Mouse (Mus musculus): Measurements from ENCODE around the gene 1300017J02Rik. TPM values are rescaled to one million over a fixed set of nuclear protein-coding genes. Genes with fewer than 3 reads are reported as not detected.

The 1300017J02Rik gene
- polyA plus RNA-seq, 1 experiment = 67.0 TPM

GRCm38 (mm10) chr9:103287840-103288488 lies 16.9 kb downstream of the 1300017J02Rik start:
- no peaks in the 10 kb centered on the region; the same call in 1 of the 2 replicates for H3K4me1 ChIP-seq (ENCODE audit: control insufficient read depth, insufficient read depth, low read length)
- H3K27ac ChIP-seq (ENCODE audit: control insufficient read depth, insufficient read depth, low read depth, low read length, poor library complexity) = peak overlapping the region; percentile 94
- peak overlapping the region; percentile 75 for H3K4me3 ChIP-seq (replicated peaks; ENCODE audit: control insufficient read depth, low read depth, low read length)
- TF ChIP-seq POLR2A (IDR thresholded peaks at IDR 0.05; ENCODE audit: borderline replicate concordance, control insufficient read depth, low read depth, low read length) (peak; percentile 74), CTCF (IDR thresholded peaks at IDR 0.05; ENCODE audit: control insufficient read depth, insufficient read depth, low read length) (no peak)
- WGBS = 73% methylated on average over 19 of the region's 19 CpGs

GRCm38 (mm10) chr9:103286901-103287422 lies 17.9 kb downstream of the 1300017J02Rik start:
- 70% methylated on average over 13 of the region's 13 CpGs for WGBS
- H3K4me3 ChIP-seq (replicated peaks; ENCODE audit: control insufficient read depth, low read depth, low read length) = peak overlapping the region; percentile 61
- TF ChIP-seq CTCF (IDR thresholded peaks at IDR 0.05; ENCODE audit: control insufficient read depth, insufficient read depth, low read length) = no peak
- TF ChIP-seq POLR2A (IDR thresholded peaks at IDR 0.05; ENCODE audit: borderline replicate concordance, control insufficient read depth, low read depth, low read length) = no peak
- H3K4me1 ChIP-seq (ENCODE audit: control insufficient read depth, insufficient read depth, low read length) = no peaks in the 10 kb centered on the region; the same call in 1 of the 2 replicates
- peak overlapping the region; percentile 64 for H3K27ac ChIP-seq (ENCODE audit: control insufficient read depth, insufficient read depth, low read depth, low read length, poor library complexity)

GRCm38 (mm10) chr9:103286396-103286795 lies 18.5 kb downstream of the 1300017J02Rik start:
- TF ChIP-seq CTCF (IDR thresholded peaks at IDR 0.05; ENCODE audit: control insufficient read depth, insufficient read depth, low read length) (no peak), POLR2A (IDR thresholded peaks at IDR 0.05; ENCODE audit: borderline replicate concordance, control insufficient read depth, low read depth, low read length) (no peak)
- Histone ChIP-seq H3K27ac (ENCODE audit: control insufficient read depth, insufficient read depth, low read depth, low read length, poor library complexity) (no peak overlapping the region), H3K4me1 (ENCODE audit: control insufficient read depth, insufficient read depth, low read length) (no peaks in the 10 kb centered on the region; the same call in 1 of the 2 replicates), H3K4me3 (replicated peaks; ENCODE audit: control insufficient read depth, low read depth, low read length) (peak overlapping the region; percentile 51)
- 30% methylated on average over 4 of the region's 4 CpGs for WGBS

- 88% methylated on average over 6 of the region's 6 CpGs for WGBS
- no peaks in the 10 kb centered on the region for H3K4me1 ChIP-seq (ENCODE audit: control insufficient read depth, insufficient read depth, low read length)
- H3K4me3 ChIP-seq (replicated peaks; ENCODE audit: control insufficient read depth, low read depth, low read length) = no peak overlapping the region
- TF ChIP-seq CTCF (IDR thresholded peaks at IDR 0.05; ENCODE audit: control insufficient read depth, insufficient read depth, low read length) (no peak), POLR2A (IDR thresholded peaks at IDR 0.05; ENCODE audit: borderline replicate concordance, control insufficient read depth, low read depth, low read length) (no peak)
- no peak overlapping the region for H3K27ac ChIP-seq (ENCODE audit: control insufficient read depth, insufficient read depth, low read depth, low read length, poor library complexity)
Measured at GRCm38 (mm10) chr9:103276876-103277275, 28.0 kb downstream of the 1300017J02Rik start.

- Histone ChIP-seq H3K4me3 (replicated peaks; ENCODE audit: control insufficient read depth, low read depth, low read length) (no peak overlapping the region), H3K27ac (ENCODE audit: control insufficient read depth, insufficient read depth, low read depth, low read length, poor library complexity) (no peak overlapping the region), H3K4me1 (ENCODE audit: control insufficient read depth, insufficient read depth, low read length) (no peaks in the 10 kb centered on the region)
- 76% methylated on average over 1 of the region's 1 CpGs for WGBS
- TF ChIP-seq POLR2A (IDR thresholded peaks at IDR 0.05; ENCODE audit: borderline replicate concordance, control insufficient read depth, low read depth, low read length) (no peak), CTCF (IDR thresholded peaks at IDR 0.05; ENCODE audit: control insufficient read depth, insufficient read depth, low read length) (no peak)
Measured at GRCm38 (mm10) chr9:103275676-103276075, 29.2 kb downstream of the 1300017J02Rik start.

- TF ChIP-seq POLR2A (IDR thresholded peaks at IDR 0.05; ENCODE audit: borderline replicate concordance, control insufficient read depth, low read depth, low read length) (no peak), CTCF (IDR thresholded peaks at IDR 0.05; ENCODE audit: control insufficient read depth, insufficient read depth, low read length) (no peak)
- 85% methylated on average over 8 of the region's 8 CpGs for WGBS
- Histone ChIP-seq H3K27ac (ENCODE audit: control insufficient read depth, insufficient read depth, low read depth, low read length, poor library complexity) (no peak overlapping the region), H3K4me3 (replicated peaks; ENCODE audit: control insufficient read depth, low read depth, low read length) (no peak overlapping the region), H3K4me1 (ENCODE audit: control insufficient read depth, insufficient read depth, low read length) (no peaks in the 10 kb centered on the region)
Measured at GRCm38 (mm10) chr9:103274819-103275218, 30.1 kb downstream of the 1300017J02Rik start.

- 56% methylated on average over 4 of the region's 4 CpGs for WGBS
- H3K4me1 ChIP-seq (ENCODE audit: control insufficient read depth, insufficient read depth, low read length) = no peaks in the 10 kb centered on the region; the same call in 1 of the 2 replicates
- no peak overlapping the region for H3K4me3 ChIP-seq (replicated peaks; ENCODE audit: control insufficient read depth, low read depth, low read length)
- no peak overlapping the region for H3K27ac ChIP-seq (ENCODE audit: control insufficient read depth, insufficient read depth, low read depth, low read length, poor library complexity)
- no peak for TF ChIP-seq POLR2A (IDR thresholded peaks at IDR 0.05; ENCODE audit: borderline replicate concordance, control insufficient read depth, low read depth, low read length)
- TF ChIP-seq CTCF (IDR thresholded peaks at IDR 0.05; ENCODE audit: control insufficient read depth, insufficient read depth, low read length) = no peak
Measured at GRCm38 (mm10) chr9:103271104-103271503, 33.8 kb downstream of the 1300017J02Rik start.

- no peaks in the 10 kb centered on the region; the same call in 1 of the 2 replicates for H3K4me1 ChIP-seq (ENCODE audit: control insufficient read depth, insufficient read depth, low read length)
- TF ChIP-seq POLR2A (IDR thresholded peaks at IDR 0.05; ENCODE audit: borderline replicate concordance, control insufficient read depth, low read depth, low read length) = no peak
- no peak for TF ChIP-seq CTCF (IDR thresholded peaks at IDR 0.05; ENCODE audit: control insufficient read depth, insufficient read depth, low read length)
- H3K27ac ChIP-seq (ENCODE audit: control insufficient read depth, insufficient read depth, low read depth, low read length, poor library complexity) = no peak overlapping the region
- no peak overlapping the region for H3K4me3 ChIP-seq (replicated peaks; ENCODE audit: control insufficient read depth, low read depth, low read length)
- WGBS = 89% methylated on average over 4 of the region's 4 CpGs
Measured at GRCm38 (mm10) chr9:103265778-103266177, 39.1 kb downstream of the 1300017J02Rik start.
